Mouse (Mus musculus): Measurements from ENCODE around the gene Secisbp2l. TPM values are rescaled to one million over a fixed set of nuclear protein-coding genes. Genes with fewer than 3 reads are reported as not detected.

Gene Secisbp2l
- 66.2 TPM for polyA plus RNA-seq (2015; fragmentation: Illumina TruSeq; extraction: RNeasy Lipid Tissue Mini Kit (QIAGEN cat#74804); ENCODE audit: low read depth, low replicate concordance)

DNA sequence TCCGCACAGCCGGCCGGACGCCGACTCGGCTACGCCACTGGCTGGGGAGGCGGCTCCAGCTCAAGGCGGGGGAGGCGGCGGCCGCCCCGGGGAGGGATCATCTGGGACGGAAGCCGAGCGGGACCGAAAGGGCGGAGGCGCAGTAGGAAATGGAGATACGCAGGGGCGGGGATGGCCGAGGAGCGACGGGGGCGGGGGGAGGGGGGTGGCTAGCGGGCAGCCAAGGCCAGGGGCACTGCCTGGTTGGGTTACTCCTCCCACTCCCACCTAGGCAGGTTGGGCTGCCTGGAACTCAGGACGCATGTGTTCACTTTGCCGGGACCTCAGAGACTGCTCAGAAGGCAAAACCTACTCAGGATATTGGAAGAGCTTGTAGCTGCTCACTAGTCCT lies at the start of gene Secisbp2l:
Secisbp2l (minus strand) TSS at position 152 of the 391 bp plus-strand sequence.

DNA sequence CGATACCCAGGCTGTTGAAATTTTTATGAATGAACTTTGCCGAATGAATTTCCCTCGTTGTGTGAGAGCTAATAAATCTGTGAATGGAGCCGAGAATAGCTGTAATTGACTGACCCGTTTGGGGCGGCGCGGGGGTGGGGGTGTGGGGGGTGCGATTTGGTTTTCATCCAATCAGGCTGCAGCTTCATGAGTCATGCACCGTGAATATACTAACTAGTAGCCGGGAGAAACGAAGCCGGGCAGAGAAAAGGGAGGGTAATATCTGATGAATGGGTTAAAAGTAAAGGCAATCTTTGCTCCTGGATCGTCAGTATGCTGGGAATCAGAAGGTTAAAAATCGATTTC lies 58.6 kb downstream of the Secisbp2l start, which contains the start of gene Shc4:
Shc4 (minus strand) TSS at position 63 of the 345 bp plus-strand sequence.

Other genes with a start within 250 kb of the Secisbp2l start
- 1.4 TPM for gene Cep152, start 157.8 kb downstream of the Secisbp2l start, polyA plus RNA-seq (2015; fragmentation: Illumina TruSeq; extraction: RNeasy Lipid Tissue Mini Kit (QIAGEN cat#74804); ENCODE audit: low read depth, low replicate concordance)
- 294 TPM for gene Eid1, start 109.8 kb downstream of the Secisbp2l start, polyA plus RNA-seq (2015; fragmentation: Illumina TruSeq; extraction: RNeasy Lipid Tissue Mini Kit (QIAGEN cat#74804); ENCODE audit: low read depth, low replicate concordance)
- gene Shc4, start 58.7 kb downstream of the Secisbp2l start, polyA plus RNA-seq (2015; fragmentation: Illumina TruSeq; extraction: RNeasy Lipid Tissue Mini Kit (QIAGEN cat#74804); ENCODE audit: low read depth, low replicate concordance), result 5.4 TPM
- gene Galk2, start 76.2 kb upstream of the Secisbp2l start, polyA plus RNA-seq (2015; fragmentation: Illumina TruSeq; extraction: RNeasy Lipid Tissue Mini Kit (QIAGEN cat#74804); ENCODE audit: low read depth, low replicate concordance), result 27.1 TPM
- 132 TPM for gene Cops2, start 76.3 kb upstream of the Secisbp2l start, polyA plus RNA-seq (2015; fragmentation: Illumina TruSeq; extraction: RNeasy Lipid Tissue Mini Kit (QIAGEN cat#74804); ENCODE audit: low read depth, low replicate concordance)

Measured in brain, adult 10 weeks (tissue).